Mouse (Mus musculus) hindbrain, embryonic 13.5 days (tissue): ENCODE data around the gene Serpinb1a. TPM values are rescaled to one million over a fixed set of nuclear protein-coding genes. Genes with fewer than 3 reads are reported as not detected.

Experiments used
- ATAC-seq: fragments of 200-750 bp; cut with Nextera tagmentation; 2 replicates; pipeline ENCODE4 v1.8.0; 2017; ENCODE audit warnings: moderate TSS enrichment; ENCODE audit not compliant: low FRiP score
- H3K27ac ChIP-seq: fragments of 300-500 bp; sonication (generic); 2 replicates; pipeline ENCODE4 v1.5.1; 2015; ENCODE audit warnings: inconsistent platforms, mild to moderate bottlenecking, moderate library complexity
- H3K27me3 ChIP-seq: fragments of 300-500 bp; sonication (generic); 2 replicates; pipeline ENCODE4 v1.6.1; 2015; ENCODE audit warnings: mild to moderate bottlenecking, inconsistent platforms
- H3K36me3 ChIP-seq: fragments of 300-500 bp; sonication (generic); 2 replicates; pipeline ENCODE4 v1.6.1; 2015; ENCODE audit warnings: mild to moderate bottlenecking, inconsistent platforms
- H3K4me1 ChIP-seq: fragments of 300-500 bp; sonication (generic); replicated peaks from 2 replicates; pipeline ENCODE4 v1.6.1; 2015; ENCODE audit warnings: inconsistent platforms
- H3K4me2 ChIP-seq: fragments of 300-500 bp; sonication (generic); 2 replicates; pipeline ENCODE4 v1.6.1; 2015; ENCODE audit warnings: inconsistent platforms, mild to moderate bottlenecking, moderate library complexity
- H3K4me3 ChIP-seq: fragments of 300-500 bp; sonication (generic); 2 replicates; pipeline ENCODE4 v1.5.1; 2015; ENCODE audit warnings: mild to moderate bottlenecking, inconsistent platforms
- H3K9ac ChIP-seq: fragments of 300-500 bp; sonication (generic); 2 replicates; pipeline ENCODE4 v1.6.1; 2015; ENCODE audit warnings: mild to moderate bottlenecking, inconsistent platforms
- H3K9me3 ChIP-seq: fragments of 300-500 bp; sonication (generic); 2 replicates; pipeline ENCODE4 v1.6.1; 2016; ENCODE audit warnings: inconsistent platforms
- WGBS: fragments of 180-500 bp; shearing (Covaris S2); methylation state at CpG from one replicate; pipeline ENCODE4 v1.1.7; 2015; 5-methylcytosine and 5-hydroxymethylcytosine counted together
- polyA plus RNA-seq: library from polyadenylated mRNA; unstranded; fragments of >200 nt; fragmentation: Nextera tagmentation; extraction: Ambion mirVana; gene quantifications from 2 replicates; pipeline ENCODE4 v1.2.1, GENCODE M21; 2015

The Serpinb1a gene
- polyA plus RNA-seq, 1 experiment from 2014 or later: 1.4 TPM

GRCm38 (mm10) chr13:32863456-32863855 is 12.5 kb upstream of the Serpinb1a start:
- Histone ChIP-seq H3K36me3 (no peaks in the 10 kb centered on the region), H3K27me3 (no peaks in the 10 kb centered on the region), H3K27ac (no peak overlapping the region), H3K4me1 (no peaks in the 10 kb centered on the region), H3K9ac (no peak overlapping the region), H3K4me2 (no peak overlapping the region), H3K4me3 (no peak overlapping the region), H3K9me3 (no peaks in the 10 kb centered on the region)
- no peak for ATAC-seq

- no peak for ATAC-seq
- H3K27ac ChIP-seq: no peak overlapping the region
- H3K9ac ChIP-seq: no peak overlapping the region
- H3K36me3 ChIP-seq: no peaks in the 10 kb centered on the region
- H3K4me1 ChIP-seq: no peaks in the 10 kb centered on the region
- H3K27me3 ChIP-seq: no peaks in the 10 kb centered on the region
- H3K4me3 ChIP-seq: no peak overlapping the region
- no peaks in the 10 kb centered on the region for H3K9me3 ChIP-seq
- no peak overlapping the region for H3K4me2 ChIP-seq
- WGBS: 88% methylated on average over 3 of the region's 3 CpGs
Measured at GRCm38 (mm10) chr13:32860821-32861220, 9.8 kb upstream of the Serpinb1a start.

DNA sequence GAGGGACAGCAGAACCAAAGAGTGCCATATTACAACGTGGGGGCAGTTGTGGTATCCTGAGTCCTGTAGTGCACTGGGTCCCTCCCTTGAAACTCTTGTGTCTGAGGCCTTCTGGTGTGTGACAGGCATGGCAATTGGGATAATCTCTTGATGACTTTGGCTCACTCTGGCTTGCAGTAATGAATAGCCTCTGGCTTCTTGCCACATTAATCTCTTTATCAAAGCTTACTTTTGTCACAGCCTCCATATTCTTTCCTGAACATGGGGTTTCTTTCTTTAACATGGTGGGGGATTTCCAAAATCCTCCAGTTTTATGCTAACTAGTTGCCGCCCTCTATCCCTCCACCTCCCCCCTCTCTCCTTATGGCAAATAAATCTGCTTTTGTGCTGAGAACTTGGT is 2.1 kb upstream of the Serpinb1a start:
- ATAC-seq: peak; percentile 21; the same call in 1 of the 2 replicates
- WGBS: 53% methylated on average over 2 of the region's 2 CpGs
- no peak overlapping the region for H3K4me2 ChIP-seq
- no peaks in the 10 kb centered on the region for H3K27me3 ChIP-seq
- no peaks in the 10 kb centered on the region for H3K36me3 ChIP-seq
- no peak overlapping the region for H3K4me3 ChIP-seq
- H3K4me1 ChIP-seq: no peaks in the 10 kb centered on the region
- H3K27ac ChIP-seq: no peak overlapping the region
- H3K9me3 ChIP-seq: no peaks in the 10 kb centered on the region
- H3K9ac ChIP-seq: no peak overlapping the region

DNA sequence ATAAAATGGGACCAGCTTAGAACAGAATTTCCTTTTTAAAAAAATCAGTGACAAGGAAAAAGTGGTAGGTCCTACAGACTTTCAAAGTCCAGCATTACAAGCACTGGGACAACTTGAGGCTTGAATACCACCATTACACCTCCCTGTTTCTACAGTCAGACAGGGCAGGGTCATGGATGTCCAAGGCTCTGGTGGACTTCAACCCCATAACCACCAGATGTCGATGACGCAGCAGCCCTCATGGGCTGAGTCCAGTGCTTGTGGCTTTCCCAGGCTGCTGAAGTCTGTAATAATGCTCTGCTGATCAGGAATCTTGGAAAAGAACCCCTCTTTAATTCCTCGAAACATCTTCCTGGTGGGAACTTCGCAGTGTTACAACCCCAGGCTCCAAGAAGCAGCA is 1.6 kb upstream of the Serpinb1a start:
- no peak overlapping the region for H3K4me3 ChIP-seq
- H3K4me2 ChIP-seq: no peak overlapping the region
- H3K27me3 ChIP-seq: no peaks in the 10 kb centered on the region
- no peak for ATAC-seq
- WGBS: 98% methylated on average over 4 of the region's 4 CpGs
- no peak overlapping the region for H3K9ac ChIP-seq
- no peak overlapping the region for H3K27ac ChIP-seq
- H3K9me3 ChIP-seq: no peaks in the 10 kb centered on the region
- H3K4me1 ChIP-seq: no peaks in the 10 kb centered on the region
- no peaks in the 10 kb centered on the region for H3K36me3 ChIP-seq

GRCm38 (mm10) chr13:32851967-32852366 is 982 bp upstream of the Serpinb1a start:
- peak; percentile 76; the same call in 1 of the 2 replicates for ATAC-seq
- Histone ChIP-seq H3K4me1 (no peaks in the 10 kb centered on the region), H3K9ac (no peak overlapping the region), H3K4me2 (no peak overlapping the region), H3K27me3 (no peaks in the 10 kb centered on the region), H3K27ac (no peak overlapping the region), H3K4me3 (no peak overlapping the region), H3K36me3 (no peaks in the 10 kb centered on the region), H3K9me3 (no peaks in the 10 kb centered on the region)
- WGBS: 12% methylated on average over 7 of the region's 7 CpGs

GRCm38 (mm10) chr13:32850156-32850555 is 829 bp downstream of the Serpinb1a start:
- Histone ChIP-seq H3K9me3 (no peaks in the 10 kb centered on the region), H3K27ac (no peak overlapping the region), H3K4me2 (no peak overlapping the region), H3K36me3 (no peaks in the 10 kb centered on the region), H3K4me3 (no peak overlapping the region), H3K4me1 (no peaks in the 10 kb centered on the region), H3K27me3 (no peaks in the 10 kb centered on the region), H3K9ac (no peak overlapping the region)
- ATAC-seq: no peak
- WGBS: 53% methylated on average over 1 of the region's 1 CpGs

DNA sequence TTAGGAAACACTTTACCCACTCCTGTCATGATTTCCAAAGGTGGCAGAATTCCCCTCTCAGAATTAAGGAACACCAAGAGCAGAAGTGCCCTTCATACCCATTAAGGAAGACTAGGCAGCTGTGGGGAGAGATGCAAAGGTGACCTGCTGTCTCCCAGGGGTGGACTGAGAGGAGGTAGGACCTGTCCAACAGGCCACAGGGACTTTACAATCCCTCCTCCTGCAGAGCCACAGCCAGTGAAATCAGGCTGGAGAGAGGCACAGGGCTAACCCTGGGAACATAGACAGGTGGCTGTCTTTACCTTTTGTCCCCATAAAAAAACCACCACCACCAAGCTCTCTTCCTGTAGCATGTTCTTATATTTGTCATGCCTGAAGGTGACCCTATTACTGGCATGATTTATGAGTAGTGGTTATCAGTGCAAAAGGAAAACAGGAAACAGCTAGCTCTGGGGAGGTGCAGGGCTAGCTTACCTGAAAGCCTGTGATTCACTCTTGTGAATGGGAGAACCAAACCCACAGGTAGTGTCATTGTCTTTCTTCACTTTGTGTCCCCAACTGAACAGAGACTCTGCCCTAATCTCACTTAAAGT is 1.4 kb downstream of the Serpinb1a start:
- H3K27me3 ChIP-seq: no peaks in the 10 kb centered on the region

DNA sequence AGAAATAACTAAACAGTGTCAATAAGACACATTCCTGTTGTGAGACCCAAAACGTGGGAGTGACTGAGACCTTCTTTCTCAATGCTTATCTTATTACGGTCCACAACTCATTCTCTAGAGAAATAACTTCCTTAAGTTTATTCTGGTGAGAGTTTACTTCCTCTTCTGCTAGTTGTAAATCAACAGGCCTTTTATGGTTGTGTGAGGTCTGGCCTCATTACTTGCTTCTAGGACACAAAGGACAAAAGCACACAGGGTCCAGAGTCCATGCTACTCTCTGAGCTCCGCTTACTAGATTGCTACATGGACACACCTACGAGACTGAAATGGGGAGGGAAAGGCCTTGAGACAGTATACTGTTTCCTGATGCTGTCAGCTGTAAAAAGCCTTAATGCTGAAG is 1.9 kb downstream of the Serpinb1a start:
- Histone ChIP-seq H3K9ac (no peak overlapping the region), H3K27ac (no peak overlapping the region), H3K4me1 (no peaks in the 10 kb centered on the region), H3K36me3 (no peaks in the 10 kb centered on the region), H3K27me3 (no peaks in the 10 kb centered on the region), H3K4me3 (no peak overlapping the region), H3K4me2 (no peak overlapping the region), H3K9me3 (no peaks in the 10 kb centered on the region)
- WGBS: 77% methylated on average over 4 of the region's 4 CpGs
- ATAC-seq: no peak

More for the DNA sequence above, 1.4 kb downstream of the Serpinb1a start:
- H3K4me3 ChIP-seq: no peak overlapping the region
- no peaks in the 10 kb centered on the region for H3K4me1 ChIP-seq
- no peak for ATAC-seq
- H3K9me3 ChIP-seq: no peaks in the 10 kb centered on the region
- H3K27ac ChIP-seq: no peak overlapping the region
- H3K9ac ChIP-seq: no peak overlapping the region
- no peaks in the 10 kb centered on the region for H3K36me3 ChIP-seq
- H3K4me2 ChIP-seq: no peak overlapping the region

- Histone ChIP-seq H3K36me3 (no peaks in the 10 kb centered on the region), H3K4me3 (no peak overlapping the region), H3K4me2 (no peak overlapping the region), H3K9me3 (no peaks in the 10 kb centered on the region), H3K4me1 (no peaks in the 10 kb centered on the region), H3K27me3 (no peaks in the 10 kb centered on the region), H3K9ac (no peak overlapping the region), H3K27ac (no peak overlapping the region)
- ATAC-seq: no peak
Measured at GRCm38 (mm10) chr13:32846221-32846620, 4.8 kb downstream of the Serpinb1a start.

- no peak overlapping the region for H3K9ac ChIP-seq
- H3K4me1 ChIP-seq: no peaks in the 10 kb centered on the region
- H3K4me3 ChIP-seq: no peak overlapping the region
- H3K4me2 ChIP-seq: no peak overlapping the region
- H3K36me3 ChIP-seq: no peaks in the 10 kb centered on the region
- ATAC-seq: no peak
- no peaks in the 10 kb centered on the region for H3K27me3 ChIP-seq
- H3K9me3 ChIP-seq: no peaks in the 10 kb centered on the region
- 86% methylated on average over 3 of the region's 3 CpGs for WGBS
- no peak overlapping the region for H3K27ac ChIP-seq
Measured at GRCm38 (mm10) chr13:32841349-32841748, 9.6 kb downstream of the Serpinb1a start.

DNA sequence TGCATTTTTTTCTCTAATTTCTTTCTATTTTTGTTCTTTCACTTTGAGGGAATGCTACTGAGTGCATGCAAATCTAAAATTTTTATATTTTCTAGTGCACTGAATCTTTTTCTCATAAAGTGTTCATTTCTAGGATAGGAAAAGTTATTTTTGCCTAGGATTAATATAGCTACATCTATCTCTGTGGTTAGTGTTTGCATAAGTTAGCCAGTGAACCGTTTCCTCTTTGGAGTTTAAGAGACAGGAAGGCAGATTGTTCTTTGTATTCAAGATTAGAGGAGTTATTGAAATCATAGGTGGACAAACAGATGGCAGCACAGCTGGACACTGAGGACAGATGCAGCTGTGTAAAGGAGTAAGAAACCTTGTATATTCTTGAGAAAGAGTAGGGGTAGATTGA is 11.7 kb downstream of the Serpinb1a start:
- no peak overlapping the region for H3K4me3 ChIP-seq
- H3K27me3 ChIP-seq: no peaks in the 10 kb centered on the region
- H3K4me1 ChIP-seq: no peaks in the 10 kb centered on the region
- no peak for ATAC-seq
- no peak overlapping the region for H3K9ac ChIP-seq
- WGBS: 53% methylated on average over 1 of the region's 1 CpGs
- H3K4me2 ChIP-seq: no peak overlapping the region
- no peaks in the 10 kb centered on the region for H3K9me3 ChIP-seq
- H3K27ac ChIP-seq: no peak overlapping the region
- no peaks in the 10 kb centered on the region for H3K36me3 ChIP-seq

DNA sequence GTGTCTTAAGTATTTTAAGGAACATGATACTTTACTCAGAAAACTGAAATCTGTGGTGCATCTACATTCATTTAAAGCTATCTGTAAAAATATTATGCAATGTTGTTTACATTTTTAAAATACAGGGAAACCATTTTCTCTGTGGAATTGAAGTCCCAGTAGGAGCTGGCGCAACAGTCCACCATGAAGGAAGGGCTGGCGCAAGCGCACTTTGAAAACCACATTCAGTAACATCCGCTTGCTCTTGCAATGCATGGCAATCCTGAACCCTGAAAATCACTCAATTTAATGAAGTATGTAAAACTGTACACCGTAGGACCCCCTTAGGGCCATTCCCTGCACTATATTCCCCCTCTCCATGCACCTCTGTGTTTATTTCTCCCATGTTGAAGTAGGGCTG is 16.5 kb downstream of the Serpinb1a start:
- Histone ChIP-seq H3K27ac (no peak overlapping the region), H3K4me3 (no peak overlapping the region), H3K27me3 (no peaks in the 10 kb centered on the region), H3K4me2 (no peak overlapping the region), H3K36me3 (no peaks in the 10 kb centered on the region), H3K9me3 (no peaks in the 10 kb centered on the region), H3K9ac (no peak overlapping the region), H3K4me1 (no peaks in the 10 kb centered on the region; the same call in 1 of the 2 replicates)
- ATAC-seq: no peak
- WGBS: 97% methylated on average over 5 of the region's 5 CpGs

GRCm38 (mm10) chr13:32833237-32833636 is 17.7 kb downstream of the Serpinb1a start:
- WGBS: 72% methylated on average over 6 of the region's 6 CpGs

More at GRCm38 (mm10) chr13:32833237-32833636, 17.7 kb downstream of the Serpinb1a start:
- no peaks in the 10 kb centered on the region; the same call in 1 of the 2 replicates for H3K4me1 ChIP-seq
- no peak overlapping the region for H3K9ac ChIP-seq
- no peaks in the 10 kb centered on the region for H3K27me3 ChIP-seq
- no peak overlapping the region for H3K27ac ChIP-seq
- H3K9me3 ChIP-seq: no peaks in the 10 kb centered on the region
- ATAC-seq: no peak
- H3K36me3 ChIP-seq: no peaks in the 10 kb centered on the region
- H3K4me2 ChIP-seq: no peak overlapping the region
- no peak overlapping the region for H3K4me3 ChIP-seq
